Mouse (Mus musculus) bone marrow, adult 2 months (tissue): ENCODE data around the gene Ccdc59.

Source experiments
- CTCF ChIP-seq: fragments of 200-500 bp; IDR thresholded peaks from 2 replicates; pipeline ENCODE4 v1.5.1; 2011; ENCODE audit warnings: low read length, control low read depth; ENCODE audit not compliant: control insufficient read depth, insufficient read depth
- POLR2A ChIP-seq: fragments of 200-500 bp; IDR thresholded peaks from 2 replicates; pipeline ENCODE4 v1.6.1; 2011; ENCODE audit warnings: low read depth, mild to moderate bottlenecking, control low read depth, low read length, borderline replicate concordance; ENCODE audit not compliant: control insufficient read depth

DNA sequence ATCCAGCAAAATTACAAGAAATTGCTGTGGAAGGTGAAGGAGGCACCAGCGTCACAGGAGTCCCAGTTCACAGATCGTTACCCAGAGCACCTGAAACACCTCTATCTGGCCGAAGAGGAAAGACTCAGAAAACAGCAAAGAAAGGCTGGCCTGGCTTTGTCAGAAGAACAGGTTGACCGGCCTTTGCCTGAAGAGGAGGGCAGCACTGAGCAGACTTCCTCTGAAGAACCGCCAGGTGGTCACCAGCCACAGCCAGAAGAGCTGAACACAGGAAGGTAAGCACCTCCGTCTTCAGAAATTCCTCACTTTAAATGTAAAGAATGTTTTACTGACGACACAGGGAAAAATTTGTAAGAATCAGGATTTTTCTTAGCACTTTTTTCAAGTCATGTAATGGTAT lies 1.7 kb downstream of the Ccdc59 start:
- TF ChIP-seq CTCF (no peak), POLR2A (no peak)
